Mouse (Mus musculus) kidney, adult 2 months (tissue): ENCODE results near the gene Tuba4a.

ENCODE experiments used
- CTCF ChIP-seq: fragments of 200-500 bp; conservative IDR thresholded peaks from 2 replicates; pipeline ENCODE4 v1.5.1; 2011; ENCODE audit warnings: low read depth, mild to moderate bottlenecking, control low read depth, low read length, moderate library complexity, mixed read lengths; ENCODE audit not compliant: insufficient read depth, insufficient read length
- POLR2A ChIP-seq: fragments of 200-500 bp; IDR thresholded peaks from one replicate; pipeline ENCODE4 v1.6.1; 2011; ENCODE audit warnings: low read depth, low read length, control low read depth

DNA sequence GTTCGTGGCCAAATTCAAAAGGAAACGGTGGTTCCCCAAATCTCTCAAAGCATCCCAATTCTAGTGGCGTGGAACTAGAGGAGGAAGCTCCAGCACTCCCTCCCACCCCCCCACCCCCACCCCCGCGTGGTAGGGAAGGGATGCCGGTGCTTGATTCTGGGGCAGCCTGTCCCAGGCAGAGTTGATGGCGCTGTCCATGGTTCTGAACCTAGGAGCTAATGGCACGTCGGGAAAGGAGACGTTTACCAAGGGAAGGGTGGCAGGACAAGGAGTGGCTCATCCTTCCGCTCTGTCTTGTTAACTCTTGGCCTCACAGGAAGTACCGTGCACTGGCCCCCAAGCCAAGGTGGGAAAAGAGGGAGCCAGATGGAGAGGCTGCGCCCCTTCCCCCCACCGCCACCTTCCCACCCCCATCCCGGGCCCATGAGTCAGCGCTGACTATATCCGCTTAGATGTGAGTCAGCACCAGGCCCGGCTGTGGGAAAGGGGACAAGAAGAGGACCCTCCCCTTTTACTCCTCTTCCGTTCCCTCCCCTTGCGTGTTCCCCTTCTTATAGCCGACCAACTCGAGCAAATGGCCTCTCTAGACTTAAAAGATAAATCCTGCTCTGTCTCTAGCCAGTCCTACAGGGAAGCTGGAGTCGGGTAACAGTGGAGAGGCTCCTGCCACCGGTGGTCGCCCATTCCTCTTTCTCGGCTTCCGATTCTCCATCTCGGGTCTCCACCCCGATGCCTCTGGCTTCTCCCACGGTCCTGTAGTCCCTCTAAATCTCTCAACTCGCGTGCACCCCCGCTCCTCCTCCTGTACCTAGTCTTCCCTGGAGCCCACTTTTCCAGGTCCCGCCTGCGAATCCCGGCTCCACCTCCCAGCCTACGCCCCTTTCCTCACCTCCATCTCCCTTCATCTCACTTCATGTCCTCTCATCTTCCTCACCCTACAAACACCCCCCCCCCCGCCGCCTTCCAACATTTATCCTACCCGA, 43.6 kb upstream of the Tuba4a start:
- TF ChIP-seq POLR2A (no peak), CTCF (no peak)
